Mouse (Mus musculus) forebrain, embryonic 16.5 days (tissue): ENCODE measurements around the gene Slc39a8. TPM values are rescaled to one million over a fixed set of nuclear protein-coding genes. Genes with fewer than 3 reads are reported as not detected.

Experiments used
- ATAC-seq: fragments of 200-750 bp; cut with Nextera tagmentation; 2 replicates; pipeline ENCODE4 v1.8.0; 2017; ENCODE audit warnings: mild to moderate bottlenecking, moderate library complexity
- H3K27ac ChIP-seq: fragments of 300-500 bp; sonication (generic); 2 replicates; pipeline ENCODE4 v1.5.1; 2014; ENCODE audit warnings: low read length, control low read depth
- H3K27me3 ChIP-seq: fragments of 300-500 bp; sonication (generic); replicated peaks from 2 replicates; pipeline ENCODE4 v1.6.1; 2014; ENCODE audit warnings: low read length; ENCODE audit not compliant: control insufficient read depth, insufficient read depth
- H3K36me3 ChIP-seq: fragments of 300-500 bp; sonication (generic); 2 replicates; pipeline ENCODE4 v1.6.1; 2014; ENCODE audit not compliant: control insufficient read depth, insufficient read depth
- H3K4me1 ChIP-seq: fragments of 300-500 bp; sonication (generic); replicated peaks from 2 replicates; pipeline ENCODE4 v1.6.1; 2014; ENCODE audit warnings: low read length; ENCODE audit not compliant: control insufficient read depth, insufficient read depth
- H3K4me2 ChIP-seq: fragments of 300-500 bp; sonication (generic); 2 replicates; pipeline ENCODE4 v1.6.1; 2014; ENCODE audit warnings: mild to moderate bottlenecking, low read length, control low read depth
- H3K4me3 ChIP-seq: fragments of 300-500 bp; sonication (generic); replicated peaks from 2 replicates; pipeline ENCODE4 v1.5.1; 2014; ENCODE audit warnings: mild to moderate bottlenecking, low read length, control low read depth
- H3K9ac ChIP-seq: fragments of 300-500 bp; sonication (generic); replicated peaks from 2 replicates; pipeline ENCODE4 v1.6.1; 2014; ENCODE audit warnings: low read depth, low read length, control low read depth
- H3K9me3 ChIP-seq: fragments of 300-500 bp; sonication (generic); 2 replicates; pipeline ENCODE4 v1.6.1; 2016; ENCODE audit warnings: low read length; ENCODE audit not compliant: control insufficient read depth
- whole genome bisulfite sequencing: fragments of 180-500 bp; shearing (Covaris S2); extraction: QIAGEN DNeasy Blood & Tissue Kit; methylation state at CpG from one replicate; pipeline ENCODE4 v1.1.7; 2014; 5-methylcytosine and 5-hydroxymethylcytosine counted together
- polyA plus RNA-seq: library from polyadenylated mRNA; unstranded; fragments of >200 nt; fragmentation: Nextera tagmentation; extraction: Ambion mirVana; gene quantifications from 2 replicates; pipeline ENCODE4 v1.2.1, GENCODE M21; 2015

Slc39a8 gene
- polyA plus RNA-seq, 1 experiment from 2014 or later = 8.7 TPM

- Histone ChIP-seq H3K27me3 (no peaks in the 10 kb centered on the region), H3K4me1 (peaks cover 14% of the 10 kb centered on the region), H3K4me2 (peak overlapping the region; percentile 99), H3K9ac (peak overlapping the region; percentile 76), H3K27ac (no peak overlapping the region; the same call in 1 of the 2 replicates), H3K9me3 (no peaks in the 10 kb centered on the region), H3K36me3 (no peaks in the 10 kb centered on the region), H3K4me3 (peak overlapping the region; percentile 63)
- under 1% methylated on average over 57 of the region's 57 CpGs for WGBS
- ATAC-seq = peak; percentile 71
Measured at GRCm38 (mm10) chr3:135825754-135826683, 940 bp downstream of the Slc39a8 start.

- Histone ChIP-seq H3K4me2 (peak overlapping the region; percentile 99), H3K27ac (no peak overlapping the region)
- no peak for ATAC-seq
Measured at GRCm38 (mm10) chr3:135826684-135827249, 1.7 kb downstream of the Slc39a8 start.

GRCm38 (mm10) chr3:135828000-135828399 lies 2.9 kb downstream of the Slc39a8 start:
- H3K4me2 ChIP-seq = no peak overlapping the region
- no peaks in the 10 kb centered on the region for H3K27me3 ChIP-seq
- peaks cover 14% of the 10 kb centered on the region for H3K4me1 ChIP-seq
- no peaks in the 10 kb centered on the region for H3K9me3 ChIP-seq
- H3K9ac ChIP-seq = no peak overlapping the region
- H3K27ac ChIP-seq = no peak overlapping the region
- no peak for ATAC-seq
- 47% methylated on average over 1 of the region's 1 CpGs for WGBS
- no peaks in the 10 kb centered on the region for H3K36me3 ChIP-seq
- H3K4me3 ChIP-seq = no peak overlapping the region

More at GRCm38 (mm10) chr3:135826684-135827249, 1.7 kb downstream of the Slc39a8 start:
- Histone ChIP-seq H3K27me3 (no peaks in the 10 kb centered on the region), H3K4me3 (peak overlapping the region; percentile 63), H3K9ac (peak overlapping the region; percentile 76), H3K4me1 (peaks cover 14% of the 10 kb centered on the region), H3K9me3 (no peaks in the 10 kb centered on the region), H3K36me3 (no peaks in the 10 kb centered on the region)
- WGBS = 25% methylated on average over 12 of the region's 12 CpGs

GRCm38 (mm10) chr3:135832496-135832895 lies 7.4 kb downstream of the Slc39a8 start:
- Histone ChIP-seq H3K9me3 (no peaks in the 10 kb centered on the region), H3K36me3 (no peaks in the 10 kb centered on the region), H3K4me2 (no peak overlapping the region), H3K4me3 (no peak overlapping the region), H3K27me3 (no peaks in the 10 kb centered on the region), H3K4me1 (no peaks in the 10 kb centered on the region), H3K9ac (no peak overlapping the region), H3K27ac (no peak overlapping the region)
- 94% methylated on average over 2 of the region's 2 CpGs for WGBS
- ATAC-seq = no peak

- 65% methylated on average over 4 of the region's 4 CpGs for WGBS
- H3K27me3 ChIP-seq = no peaks in the 10 kb centered on the region
- H3K4me1 ChIP-seq = no peaks in the 10 kb centered on the region
- H3K4me2 ChIP-seq = no peak overlapping the region
- H3K4me3 ChIP-seq = no peak overlapping the region
- ATAC-seq = no peak
- H3K9me3 ChIP-seq = no peaks in the 10 kb centered on the region
- no peak overlapping the region for H3K27ac ChIP-seq
- H3K36me3 ChIP-seq = no peaks in the 10 kb centered on the region
- H3K9ac ChIP-seq = no peak overlapping the region
Measured at GRCm38 (mm10) chr3:135832907-135833306, 7.8 kb downstream of the Slc39a8 start.

- WGBS = 94% methylated on average over 3 of the region's 3 CpGs
- Histone ChIP-seq H3K27me3 (no peaks in the 10 kb centered on the region), H3K9ac (no peak overlapping the region), H3K9me3 (no peaks in the 10 kb centered on the region), H3K4me1 (no peaks in the 10 kb centered on the region), H3K27ac (no peak overlapping the region), H3K36me3 (no peaks in the 10 kb centered on the region), H3K4me2 (no peak overlapping the region), H3K4me3 (no peak overlapping the region)
- ATAC-seq = no peak
Measured at GRCm38 (mm10) chr3:135834988-135835387, 9.9 kb downstream of the Slc39a8 start.

DNA sequence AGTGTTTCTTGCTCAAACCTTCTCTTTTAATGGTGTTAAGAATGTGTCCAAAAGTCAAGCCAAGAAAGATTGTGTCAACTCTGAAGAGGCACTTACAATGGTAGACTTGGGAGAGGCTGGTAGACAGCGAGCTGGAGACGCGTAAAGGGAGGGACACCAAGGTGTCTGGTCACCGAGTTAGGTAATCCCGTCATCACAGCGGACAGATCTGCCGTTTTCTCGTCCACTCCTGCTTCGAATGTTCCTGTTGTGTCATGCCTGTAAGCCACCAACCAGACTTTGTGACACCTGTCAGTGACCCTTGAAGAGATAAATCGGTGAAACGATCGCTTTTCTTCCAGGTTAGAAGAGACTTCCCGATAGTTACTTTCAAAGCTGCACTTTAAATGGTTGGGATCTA lies 14.5 kb downstream of the Slc39a8 start:
- Histone ChIP-seq H3K4me3 (no peak overlapping the region), H3K27ac (no peak overlapping the region), H3K27me3 (no peaks in the 10 kb centered on the region), H3K9me3 (no peaks in the 10 kb centered on the region), H3K36me3 (no peaks in the 10 kb centered on the region), H3K4me1 (no peaks in the 10 kb centered on the region), H3K9ac (no peak overlapping the region), H3K4me2 (no peak overlapping the region)
- WGBS = 94% methylated on average over 13 of the region's 13 CpGs
- ATAC-seq = no peak

- WGBS = 90% methylated on average over 12 of the region's 12 CpGs
- no peak for ATAC-seq
- Histone ChIP-seq H3K36me3 (no peaks in the 10 kb centered on the region), H3K4me3 (no peak overlapping the region), H3K4me2 (no peak overlapping the region), H3K9ac (no peak overlapping the region), H3K27ac (no peak overlapping the region), H3K4me1 (no peaks in the 10 kb centered on the region), H3K27me3 (no peaks in the 10 kb centered on the region), H3K9me3 (no peaks in the 10 kb centered on the region)
Measured at GRCm38 (mm10) chr3:135840185-135840584, 15.1 kb downstream of the Slc39a8 start.

DNA sequence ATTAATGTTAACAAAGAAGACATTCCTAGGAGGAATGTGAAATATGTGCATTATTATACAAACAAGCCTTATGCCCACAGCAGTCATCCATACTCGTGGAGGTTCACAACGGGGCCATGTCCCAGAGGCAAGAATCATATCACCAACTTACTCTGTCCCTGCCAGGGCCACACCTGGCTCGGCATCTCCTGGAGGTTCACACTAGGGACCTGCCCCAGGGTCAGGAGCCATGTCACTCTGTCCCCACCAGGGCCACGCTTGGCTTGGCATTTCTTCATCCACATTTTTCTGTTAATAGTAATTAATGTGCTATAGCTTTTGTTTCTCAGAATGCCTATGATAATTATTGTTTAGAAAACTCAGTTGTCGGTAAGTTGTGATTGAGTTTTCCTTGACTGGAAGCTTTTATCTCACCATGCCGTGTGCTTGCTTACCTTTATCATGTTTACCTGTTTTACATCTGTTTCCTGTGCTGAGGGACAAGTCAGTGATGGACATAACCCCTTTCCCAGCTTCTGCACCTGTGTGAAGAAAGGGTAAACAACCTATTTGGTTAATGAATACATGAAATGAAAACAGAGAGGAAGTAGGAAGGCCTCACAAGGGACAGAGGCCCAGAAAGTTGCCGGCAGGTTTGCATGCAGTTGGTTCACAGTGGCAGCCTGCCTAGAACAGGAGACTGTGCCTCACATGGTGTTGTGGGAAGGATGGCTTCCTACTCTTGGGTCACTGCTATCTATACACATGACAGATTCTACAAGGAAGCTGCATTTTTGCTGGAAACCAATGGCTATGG lies 16.8 kb downstream of the Slc39a8 start:
- ATAC-seq = no peak
- Histone ChIP-seq H3K9ac (no peak overlapping the region), H3K36me3 (no peaks in the 10 kb centered on the region), H3K27me3 (no peaks in the 10 kb centered on the region), H3K4me1 (no peaks in the 10 kb centered on the region), H3K9me3 (no peaks in the 10 kb centered on the region), H3K27ac (no peak overlapping the region), H3K4me2 (no peak overlapping the region), H3K4me3 (no peak overlapping the region)
- WGBS = 81% methylated on average over 7 of the region's 7 CpGs
